Mouse (Mus musculus): ENCODE results near the gene Stxbp3. TPM values are rescaled to one million over a fixed set of nuclear protein-coding genes. Genes with fewer than 3 reads are reported as not detected.

Gene Stxbp3
- polyA plus RNA-seq, 1 experiment = 4.9 TPM

DNA sequence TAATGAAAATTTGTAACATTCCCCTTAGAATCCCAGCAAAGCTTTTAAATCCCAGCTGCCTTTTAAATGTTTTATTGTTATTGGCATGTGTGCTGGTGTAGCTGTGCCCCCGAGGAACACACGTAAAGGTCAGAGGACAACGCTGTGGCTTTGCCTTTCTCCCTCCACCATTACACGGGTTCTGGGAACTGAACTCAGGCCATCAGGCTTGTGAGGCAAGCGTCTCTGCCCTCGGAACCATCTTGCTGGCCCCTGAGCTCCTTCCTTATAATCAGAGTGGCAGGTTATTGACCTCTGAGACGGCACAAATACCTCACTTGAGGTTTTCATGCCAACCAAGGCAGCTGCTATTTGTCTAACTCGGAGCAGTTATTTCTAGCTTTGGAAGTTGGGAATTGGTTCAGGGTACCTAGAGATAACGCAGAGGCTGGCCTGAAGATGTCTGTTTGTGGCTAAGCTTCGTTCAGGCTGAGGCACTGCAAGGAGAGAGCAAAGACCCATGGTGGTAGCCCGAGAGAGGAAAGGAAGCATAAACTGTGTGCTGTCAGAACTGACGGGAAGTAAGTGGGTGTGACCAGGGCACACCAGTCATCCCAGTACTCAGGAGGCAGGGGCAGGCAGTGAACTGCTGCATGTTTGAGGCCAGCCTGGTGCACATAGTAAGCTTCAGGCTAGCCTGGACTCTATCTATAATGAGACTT is 52.4 kb downstream of the Stxbp3 start:
- no peak overlapping the region for H3K27ac ChIP-seq (ENCODE audit: control insufficient read depth, insufficient read depth, low read depth, low read length)
- H3K36me3 ChIP-seq (ENCODE audit: control insufficient read depth, insufficient read depth, low read length) = no peaks in the 10 kb centered on the region
- TF ChIP-seq POLR2A (IDR thresholded peaks at IDR 0.05; ENCODE audit: control insufficient read depth, low read depth, low read length) (no peak), CTCF (IDR thresholded peaks at IDR 0.05; ENCODE audit: control insufficient read depth, insufficient read depth, insufficient replicate concordance, low read depth, low read length) (no peak)
- H3K4me1 ChIP-seq (ENCODE audit: control insufficient read depth, insufficient read depth, low read length) = no peaks in the 10 kb centered on the region
- no peaks in the 10 kb centered on the region for H3K27me3 ChIP-seq (ENCODE audit: control insufficient read depth, insufficient read depth, low read length)
- no peak overlapping the region for H3K4me3 ChIP-seq (ENCODE audit: control insufficient read depth, low read depth, low read length)

DNA sequence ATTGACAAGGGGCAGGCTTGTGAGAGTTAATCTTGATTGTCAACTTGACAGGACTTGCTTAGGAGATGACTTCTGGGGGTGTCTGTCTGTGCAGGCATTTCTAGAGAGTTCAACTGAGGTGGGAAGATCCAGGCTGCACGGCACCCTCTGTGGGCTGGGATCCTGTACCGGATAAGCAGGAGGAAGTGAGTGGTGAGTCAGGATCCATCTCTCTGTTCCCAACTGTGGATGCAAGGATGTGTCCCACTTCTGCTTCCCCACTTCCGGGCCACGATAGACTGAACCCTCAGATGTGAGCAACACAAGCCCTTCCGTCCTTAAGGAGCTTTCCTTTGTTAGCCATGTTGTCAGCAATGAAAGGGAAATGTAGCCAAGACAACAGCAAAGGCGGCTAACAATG is 53.8 kb downstream of the Stxbp3 start:
- TF ChIP-seq POLR2A (IDR thresholded peaks at IDR 0.05; ENCODE audit: control insufficient read depth, low read depth, low read length) (no peak), CTCF (IDR thresholded peaks at IDR 0.05; ENCODE audit: control insufficient read depth, insufficient read depth, insufficient replicate concordance, low read depth, low read length) (no peak)
- H3K4me3 ChIP-seq (ENCODE audit: control insufficient read depth, low read depth, low read length) = no peak overlapping the region
- H3K36me3 ChIP-seq (ENCODE audit: control insufficient read depth, insufficient read depth, low read length) = no peaks in the 10 kb centered on the region
- no peaks in the 10 kb centered on the region; the same call in 1 of the 2 replicates for H3K4me1 ChIP-seq (ENCODE audit: control insufficient read depth, insufficient read depth, low read length)
- H3K27me3 ChIP-seq (ENCODE audit: control insufficient read depth, insufficient read depth, low read length) = no peaks in the 10 kb centered on the region
- H3K27ac ChIP-seq (ENCODE audit: control insufficient read depth, insufficient read depth, low read depth, low read length) = no peak overlapping the region

DNA sequence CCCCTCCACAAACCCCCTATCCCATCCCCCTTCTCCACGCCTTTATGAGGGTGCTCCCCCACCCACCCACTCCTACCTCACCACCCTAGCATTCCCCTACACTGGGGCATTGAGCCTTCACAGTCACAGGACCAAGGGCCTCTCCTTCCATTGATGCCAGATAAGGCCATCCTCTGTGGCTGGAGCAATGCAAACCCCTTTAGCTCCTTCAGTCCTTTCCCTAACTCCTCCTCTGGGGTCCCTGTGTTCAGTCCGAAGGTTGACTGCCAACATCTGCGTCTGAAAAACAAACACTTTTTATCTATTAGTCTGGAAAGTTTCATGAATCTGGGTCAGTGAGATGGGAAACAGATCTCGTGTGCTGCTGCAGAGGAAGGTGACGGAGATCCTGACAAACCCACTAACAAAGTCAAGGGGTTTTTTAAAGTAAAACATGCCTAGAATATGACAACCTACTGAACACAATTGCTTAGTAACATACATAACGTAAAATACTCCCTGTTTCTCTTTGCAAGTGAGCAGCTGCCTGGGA is 57.9 kb downstream of the Stxbp3 start:
- H3K27me3 ChIP-seq (ENCODE audit: control insufficient read depth, insufficient read depth, low read length) = no peaks in the 10 kb centered on the region
- H3K4me3 ChIP-seq (ENCODE audit: control insufficient read depth, low read depth, low read length) = no peak overlapping the region
- no peaks in the 10 kb centered on the region for H3K36me3 ChIP-seq (ENCODE audit: control insufficient read depth, insufficient read depth, low read length)
- peaks cover 2% of the 10 kb centered on the region; the same call in 1 of the 2 replicates for H3K4me1 ChIP-seq (ENCODE audit: control insufficient read depth, insufficient read depth, low read length)
- H3K27ac ChIP-seq (ENCODE audit: control insufficient read depth, insufficient read depth, low read depth, low read length) = no peak overlapping the region
- no peak for TF ChIP-seq CTCF (IDR thresholded peaks at IDR 0.05; ENCODE audit: control insufficient read depth, insufficient read depth, insufficient replicate concordance, low read depth, low read length)
- TF ChIP-seq POLR2A (IDR thresholded peaks at IDR 0.05; ENCODE audit: control insufficient read depth, low read depth, low read length) = no peak

DNA sequence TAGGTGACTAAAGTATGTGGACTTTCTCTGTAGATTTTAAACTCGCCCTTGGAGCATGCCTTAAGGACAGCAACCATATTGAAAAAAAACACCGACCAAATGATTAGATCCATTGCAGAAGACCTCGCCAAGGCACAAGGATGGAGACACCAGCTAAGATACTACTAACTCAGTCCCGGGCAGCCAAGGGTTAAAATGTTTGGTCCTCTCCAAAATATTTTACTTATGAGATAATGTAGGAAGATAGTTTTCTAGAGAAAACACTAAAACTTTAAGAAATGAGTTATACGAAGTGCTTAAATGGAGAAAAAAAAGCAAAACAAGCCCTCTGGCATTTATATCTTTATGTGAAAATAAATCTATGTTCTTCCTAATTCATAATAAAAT is 58.4 kb downstream of the Stxbp3 start:
- no peak overlapping the region for H3K27ac ChIP-seq (ENCODE audit: control insufficient read depth, insufficient read depth, low read depth, low read length)
- H3K36me3 ChIP-seq (ENCODE audit: control insufficient read depth, insufficient read depth, low read length) = no peaks in the 10 kb centered on the region
- H3K4me3 ChIP-seq (ENCODE audit: control insufficient read depth, low read depth, low read length) = no peak overlapping the region
- no peaks in the 10 kb centered on the region for H3K27me3 ChIP-seq (ENCODE audit: control insufficient read depth, insufficient read depth, low read length)
- peaks cover 2% of the 10 kb centered on the region; the same call in 1 of the 2 replicates for H3K4me1 ChIP-seq (ENCODE audit: control insufficient read depth, insufficient read depth, low read length)
- TF ChIP-seq CTCF (IDR thresholded peaks at IDR 0.05; ENCODE audit: control insufficient read depth, insufficient read depth, insufficient replicate concordance, low read depth, low read length) = no peak
- TF ChIP-seq POLR2A (IDR thresholded peaks at IDR 0.05; ENCODE audit: control insufficient read depth, low read depth, low read length) = no peak

DNA sequence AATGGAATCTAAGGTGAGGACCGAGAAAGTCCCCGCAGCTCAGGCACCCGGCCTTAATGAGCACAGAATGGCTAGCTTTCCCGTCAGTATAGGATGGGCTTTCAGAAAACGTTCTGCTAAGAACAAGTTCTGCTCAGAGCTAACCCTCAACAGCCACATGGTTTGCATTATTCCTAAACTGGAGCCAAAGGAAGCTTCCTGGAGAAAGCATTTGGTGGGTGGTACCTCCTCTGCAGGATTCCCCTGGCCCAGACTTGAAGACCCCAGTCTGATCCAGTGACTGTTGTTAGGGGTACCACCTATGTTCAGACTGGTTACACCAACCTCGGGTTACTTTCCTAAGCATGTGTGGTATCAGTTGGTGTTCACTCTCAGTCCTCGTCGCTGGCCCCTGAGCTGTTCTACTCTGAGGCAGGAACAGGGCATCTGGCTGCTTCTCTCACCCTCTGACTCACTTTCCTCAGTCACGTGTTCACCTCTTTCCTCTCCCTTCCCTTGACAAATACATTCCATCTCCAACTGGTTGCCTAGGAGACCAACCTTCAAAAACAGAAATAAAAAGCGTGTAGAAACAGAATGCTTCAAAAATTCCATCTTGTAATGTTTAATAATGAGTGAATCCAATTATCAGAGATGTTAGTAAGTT is 59.0 kb downstream of the Stxbp3 start:
- H3K4me1 ChIP-seq (ENCODE audit: control insufficient read depth, insufficient read depth, low read length) = peaks cover 2% of the 10 kb centered on the region; the same call in 1 of the 2 replicates
- TF ChIP-seq POLR2A (IDR thresholded peaks at IDR 0.05; ENCODE audit: control insufficient read depth, low read depth, low read length) = no peak
- no peak for TF ChIP-seq CTCF (IDR thresholded peaks at IDR 0.05; ENCODE audit: control insufficient read depth, insufficient read depth, insufficient replicate concordance, low read depth, low read length)
- no peak overlapping the region for H3K27ac ChIP-seq (ENCODE audit: control insufficient read depth, insufficient read depth, low read depth, low read length)
- no peaks in the 10 kb centered on the region for H3K36me3 ChIP-seq (ENCODE audit: control insufficient read depth, insufficient read depth, low read length)
- H3K4me3 ChIP-seq (ENCODE audit: control insufficient read depth, low read depth, low read length) = peak overlapping the region; percentile 2
- no peaks in the 10 kb centered on the region for H3K27me3 ChIP-seq (ENCODE audit: control insufficient read depth, insufficient read depth, low read length)

DNA sequence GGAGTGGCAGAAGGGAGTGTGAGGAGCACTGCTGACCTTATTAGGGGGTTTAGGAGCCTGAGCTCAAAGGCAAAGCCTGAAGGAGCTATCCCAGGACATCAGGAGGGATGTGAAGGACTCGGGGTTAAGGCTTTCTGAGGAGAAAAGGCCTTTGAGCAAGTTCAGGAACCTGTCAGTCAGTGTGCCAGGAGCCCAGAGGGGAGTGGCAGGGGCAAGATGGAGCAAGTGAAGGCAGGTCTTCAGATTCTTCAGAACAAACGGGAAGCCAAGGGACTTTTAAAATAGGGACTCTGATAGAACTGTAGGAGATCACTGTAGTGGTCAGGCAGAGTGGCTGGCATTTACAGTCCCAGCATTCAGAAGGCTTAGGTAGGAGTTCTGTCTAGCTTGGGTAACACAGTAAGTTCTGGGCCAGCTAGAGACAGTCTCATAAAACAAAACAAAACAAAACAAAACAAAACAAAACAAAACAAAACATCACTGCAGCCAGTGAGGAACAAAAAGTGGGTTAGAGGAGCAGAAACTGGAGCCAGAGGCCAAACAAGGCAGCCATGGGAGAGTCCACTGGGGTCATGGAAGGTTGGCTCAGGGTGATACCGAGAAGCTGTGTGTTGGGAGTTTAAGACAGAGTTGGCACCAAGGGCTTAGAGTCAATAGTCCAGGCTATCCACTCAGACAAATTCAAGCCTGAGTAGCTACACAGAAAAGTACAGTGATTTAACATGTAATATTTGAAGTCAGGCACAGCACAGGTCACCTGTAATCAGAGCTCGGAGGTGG is 61.4 kb downstream of the Stxbp3 start:
- Histone ChIP-seq H3K27me3 (ENCODE audit: control insufficient read depth, insufficient read depth, low read length) (no peaks in the 10 kb centered on the region), H3K36me3 (ENCODE audit: control insufficient read depth, insufficient read depth, low read length) (no peaks in the 10 kb centered on the region), H3K27ac (ENCODE audit: control insufficient read depth, insufficient read depth, low read depth, low read length) (no peak overlapping the region), H3K4me3 (ENCODE audit: control insufficient read depth, low read depth, low read length) (no peak overlapping the region), H3K4me1 (ENCODE audit: control insufficient read depth, insufficient read depth, low read length) (peaks cover 2% of the 10 kb centered on the region; the same call in 1 of the 2 replicates)
- TF ChIP-seq POLR2A (IDR thresholded peaks at IDR 0.05; ENCODE audit: control insufficient read depth, low read depth, low read length) (no peak), CTCF (IDR thresholded peaks at IDR 0.05; ENCODE audit: control insufficient read depth, insufficient read depth, insufficient replicate concordance, low read depth, low read length) (no peak)

DNA sequence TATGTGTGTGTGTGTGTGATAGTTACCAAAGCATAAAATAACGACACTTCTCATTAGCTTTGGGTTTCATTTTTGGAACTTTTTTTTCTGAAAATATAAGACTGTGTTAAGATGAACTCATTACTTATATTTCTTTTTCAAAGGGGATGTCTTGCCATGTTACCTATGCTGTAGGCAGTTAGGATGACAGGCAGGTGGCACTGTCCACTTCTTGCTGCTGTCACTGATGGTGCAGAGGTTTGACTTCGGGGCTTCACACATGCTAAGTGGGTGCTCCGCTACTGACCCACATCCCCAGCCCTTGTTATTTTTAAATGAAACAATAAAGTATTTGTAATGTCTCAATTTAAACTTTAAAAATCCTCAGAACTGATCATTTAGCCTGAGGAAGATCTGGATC is 67.5 kb downstream of the Stxbp3 start:
- no peaks in the 10 kb centered on the region for H3K36me3 ChIP-seq (ENCODE audit: control insufficient read depth, insufficient read depth, low read length)
- no peak overlapping the region for H3K4me3 ChIP-seq (ENCODE audit: control insufficient read depth, low read depth, low read length)
- TF ChIP-seq POLR2A (IDR thresholded peaks at IDR 0.05; ENCODE audit: control insufficient read depth, low read depth, low read length) = no peak
- no peak for TF ChIP-seq CTCF (IDR thresholded peaks at IDR 0.05; ENCODE audit: control insufficient read depth, insufficient read depth, insufficient replicate concordance, low read depth, low read length)
- no peak overlapping the region for H3K27ac ChIP-seq (ENCODE audit: control insufficient read depth, insufficient read depth, low read depth, low read length)
- H3K27me3 ChIP-seq (ENCODE audit: control insufficient read depth, insufficient read depth, low read length) = no peaks in the 10 kb centered on the region
- H3K4me1 ChIP-seq (ENCODE audit: control insufficient read depth, insufficient read depth, low read length) = peaks cover 6% of the 10 kb centered on the region; the same call in 1 of the 2 replicates

Measured in testis, adult 2 months (tissue).